Mouse (Mus musculus) adrenal gland, adult (tissue): Measurements from ENCODE around the gene Cntn5.

ENCODE experiments used
- DNase-seq, 2 experiments: peaks; one replicate each; pipeline ENCODE4 v3.0.0; 2022 to 2023; ENCODE audit warnings: low spot score in 1 of 2; ENCODE audit not compliant: inconsistent age in 2 of 2

The Cntn5 gene

DNA sequence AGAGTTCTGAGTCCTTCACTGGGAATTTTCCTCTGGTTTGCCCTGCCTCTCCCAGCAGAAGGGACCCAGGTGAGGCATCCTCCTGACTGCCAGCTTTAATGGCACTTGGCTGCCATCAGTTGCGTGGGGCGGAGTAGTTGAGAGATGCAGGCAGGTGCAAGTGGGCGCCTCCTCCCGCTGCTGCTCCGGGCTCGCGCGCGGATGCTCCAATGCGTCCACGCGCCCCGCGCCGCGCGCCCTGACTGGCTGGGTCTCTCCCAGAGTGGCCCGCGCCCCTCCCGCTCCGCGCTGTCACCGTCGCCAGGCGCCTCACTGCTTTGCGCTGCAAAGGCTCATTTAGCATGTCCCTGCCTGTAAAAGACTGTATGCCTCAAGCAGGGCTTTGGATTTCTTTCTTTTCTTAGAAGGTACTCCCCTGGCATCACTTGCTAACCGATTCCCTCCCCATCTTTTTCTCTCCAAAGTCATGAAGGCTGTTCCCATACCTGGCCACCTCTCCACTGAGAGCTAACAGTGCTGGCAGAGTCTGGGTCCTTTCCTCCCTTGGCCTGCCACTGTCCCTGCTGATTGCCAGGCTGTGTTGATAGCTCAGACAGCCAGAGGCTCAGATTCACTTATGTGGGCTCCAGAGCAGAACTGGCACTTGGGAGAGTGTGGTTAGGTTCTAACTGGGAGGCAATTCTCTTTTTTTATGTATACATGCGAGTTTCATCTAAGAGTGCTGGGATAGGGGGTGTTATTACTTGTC is at the start of gene Cntn5:
Gene Cntn5 (minus strand): TSS at position 160 of the 748 bp plus-strand sequence.
- no peak for DNase-seq

DNA sequence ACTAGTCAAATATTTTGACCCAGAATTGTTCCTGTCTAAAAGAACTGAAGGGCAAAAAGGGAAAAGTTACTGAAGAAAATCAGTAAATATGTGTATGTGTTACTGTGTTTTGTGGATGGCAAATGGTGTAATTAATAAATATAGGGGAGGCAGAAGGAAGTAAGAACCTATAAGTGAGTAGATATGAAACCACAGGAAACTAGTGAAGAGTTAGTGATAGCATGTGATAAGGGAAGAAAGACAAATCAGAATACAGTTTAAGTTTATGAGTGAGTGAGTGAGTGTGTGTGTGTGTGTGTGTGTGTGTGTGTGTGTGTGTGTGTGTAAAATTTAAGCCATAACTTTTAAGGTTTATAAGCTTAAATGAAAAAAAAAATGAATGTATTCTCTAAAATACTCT is 45.9 kb upstream of the Cntn5 start:
- no peak for DNase-seq

DNA sequence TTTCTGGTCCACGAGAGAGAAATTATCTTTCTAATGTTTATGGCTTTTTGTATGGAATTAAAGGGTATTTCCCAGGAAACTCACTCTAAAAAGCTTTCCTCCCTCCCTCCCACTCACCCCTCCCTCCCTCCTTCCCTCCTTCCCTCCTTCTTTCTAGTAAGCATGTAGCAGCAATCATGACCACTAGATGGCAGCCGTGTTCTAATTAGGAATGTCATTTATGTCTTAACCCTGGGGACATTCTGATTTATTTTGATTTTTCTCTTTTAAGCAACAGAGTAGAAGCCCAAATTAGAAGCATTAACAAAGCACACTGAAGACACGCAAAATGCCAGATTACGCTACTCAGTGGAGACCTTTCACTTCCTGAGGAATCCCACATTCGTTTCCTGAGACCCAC is 5.0 kb upstream of the Cntn5 start:
- DNase-seq, result peak; percentile 15 to 77

DNA sequence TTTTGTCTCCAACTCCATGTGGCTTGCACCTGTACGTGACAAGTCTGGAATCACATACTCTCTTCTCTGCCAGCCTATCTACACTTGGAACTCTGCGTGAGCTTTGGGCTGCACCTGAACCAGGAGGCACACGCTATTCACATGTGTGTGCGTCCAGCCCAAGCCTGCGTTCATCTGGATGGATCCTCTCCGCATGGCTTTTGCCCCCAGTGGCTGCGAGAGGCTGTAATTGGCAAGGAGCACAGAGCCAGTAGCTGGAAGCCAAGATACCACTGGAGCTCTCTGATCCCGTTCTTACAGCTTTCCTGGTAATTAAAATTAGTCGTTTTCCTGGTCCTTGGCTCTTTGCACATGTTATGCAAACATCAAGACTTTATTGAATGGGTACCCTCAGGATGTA is 1.1 kb upstream of the Cntn5 start:
- DNase-seq, result no peak

DNA sequence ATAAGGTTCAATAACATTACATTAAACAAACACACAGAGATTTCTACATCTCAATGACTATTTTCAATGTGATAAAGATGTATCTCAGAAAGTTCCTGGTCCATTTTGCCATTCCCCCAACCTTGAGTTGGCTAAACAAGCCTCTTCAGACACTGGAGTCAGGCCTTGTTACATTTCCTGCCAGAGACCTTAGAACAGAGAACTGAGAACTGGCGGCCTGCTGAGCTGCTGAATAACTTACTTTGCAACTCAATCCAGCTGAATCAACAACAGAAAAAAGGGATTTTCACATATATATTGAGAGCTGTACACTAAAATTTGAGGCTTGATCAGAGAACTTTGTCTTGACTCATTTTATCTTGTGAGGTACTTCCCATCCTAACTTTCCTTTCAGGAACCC is 24.8 kb downstream of the Cntn5 start:
- no peak for DNase-seq

DNA sequence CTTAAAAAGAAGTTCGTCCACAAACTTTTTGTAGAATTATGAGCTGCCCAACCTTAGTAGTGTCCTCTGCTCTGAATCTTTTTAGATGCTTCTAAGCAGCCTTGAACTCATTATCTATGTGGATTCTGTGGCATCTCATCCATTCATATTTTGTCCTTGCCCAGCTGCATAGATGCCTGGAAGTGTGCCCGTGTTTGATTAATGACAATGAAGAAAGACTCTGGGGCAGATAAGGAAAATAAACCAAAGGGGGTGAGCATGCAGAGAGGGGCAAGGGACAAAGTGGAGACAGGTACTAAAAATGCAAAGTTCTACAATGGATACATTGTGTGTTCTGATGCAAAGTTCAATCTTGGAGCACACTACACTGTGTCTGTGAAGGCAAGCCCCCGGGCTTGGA is 30.7 kb downstream of the Cntn5 start:
- peak; percentile 43 to 82 for DNase-seq

DNA sequence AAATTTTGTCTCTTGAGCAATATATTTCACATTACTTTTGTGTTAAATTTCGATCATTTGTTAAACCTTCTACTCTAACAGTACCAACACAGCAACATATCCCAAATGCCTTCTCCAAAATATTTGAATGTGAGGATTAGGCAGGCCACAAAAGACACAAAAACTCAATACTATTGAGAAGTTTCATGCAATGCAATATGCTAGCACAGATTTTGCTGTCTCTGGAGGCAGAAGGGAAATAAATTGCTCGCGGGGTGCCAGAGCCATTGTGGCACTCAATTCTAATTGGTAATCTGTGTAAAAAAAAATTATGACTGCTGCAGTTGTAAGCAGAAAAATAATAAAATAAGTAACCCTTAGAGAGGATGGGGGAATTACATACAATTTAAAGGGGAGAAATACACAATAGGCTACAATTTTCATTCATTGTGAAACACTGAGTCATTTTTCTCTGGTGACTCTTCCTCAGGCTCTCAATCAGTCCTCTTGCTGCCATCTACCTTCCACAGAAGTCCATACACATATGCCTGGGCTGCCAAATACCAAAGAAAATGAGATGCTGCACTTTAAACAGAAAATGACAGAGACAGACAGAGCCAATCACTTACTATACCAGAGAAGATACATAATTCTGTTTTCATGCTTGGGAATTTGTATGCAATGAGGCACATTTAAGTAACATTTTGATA is 48.2 kb downstream of the Cntn5 start:
- no peak for DNase-seq

DNA sequence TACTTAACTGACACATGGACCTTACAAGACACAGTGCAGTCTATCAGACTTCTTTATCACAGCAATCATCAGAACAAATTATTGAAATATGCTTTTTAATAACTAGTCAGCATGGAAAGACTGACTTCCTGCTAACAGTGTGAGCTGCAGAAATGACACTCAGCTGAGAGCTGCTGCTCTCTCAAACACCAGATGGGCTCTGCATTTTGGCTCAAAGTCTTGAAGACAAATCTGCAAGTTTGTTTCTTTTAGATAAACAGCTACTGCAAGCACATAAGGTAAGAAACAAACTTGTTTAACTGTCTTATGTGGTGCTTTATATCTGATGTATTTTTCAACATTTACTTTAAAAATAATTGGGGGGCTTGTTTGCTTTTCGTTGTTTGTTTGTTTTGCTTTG is 87.9 kb downstream of the Cntn5 start:
- DNase-seq, result no peak

DNA sequence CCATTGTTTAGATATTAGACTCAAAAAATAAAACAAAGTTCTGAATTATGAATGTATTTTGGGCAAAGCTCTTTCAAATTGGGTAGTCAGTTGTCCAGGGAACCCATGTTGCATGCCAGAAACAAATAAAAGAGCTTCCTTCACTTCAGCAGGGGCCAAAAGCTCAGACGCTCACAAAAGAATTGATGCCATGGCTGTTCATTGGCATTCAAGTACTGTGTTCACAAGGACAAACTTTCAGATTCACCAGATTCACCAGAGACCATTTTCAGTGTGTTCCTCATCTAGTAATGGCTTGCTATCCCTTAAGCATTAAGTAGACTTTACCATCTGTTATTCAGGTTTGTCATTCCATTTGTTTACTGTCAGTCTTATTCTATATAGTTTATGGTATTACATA is 107.4 kb downstream of the Cntn5 start:
- no peak for DNase-seq

DNA sequence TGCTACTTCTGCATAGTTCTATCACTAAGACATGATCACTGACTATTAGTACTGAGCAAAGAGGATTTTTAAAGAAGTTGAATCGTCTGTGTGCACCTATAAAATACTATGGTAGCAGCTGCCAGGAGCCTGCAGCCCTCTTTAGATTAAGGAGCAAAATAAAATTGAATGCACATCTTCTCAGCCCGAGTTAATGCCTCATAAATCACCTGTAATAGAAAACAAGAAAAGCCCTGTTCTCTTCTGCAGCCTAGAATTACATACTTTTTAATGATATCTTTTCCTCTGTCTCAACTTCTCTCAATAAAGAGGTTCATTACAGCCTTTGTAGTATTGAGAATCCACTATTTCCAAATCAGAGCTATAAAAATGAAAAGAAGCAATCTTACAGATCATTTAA is 109.5 kb downstream of the Cntn5 start:
- DNase-seq, result no peak

DNA sequence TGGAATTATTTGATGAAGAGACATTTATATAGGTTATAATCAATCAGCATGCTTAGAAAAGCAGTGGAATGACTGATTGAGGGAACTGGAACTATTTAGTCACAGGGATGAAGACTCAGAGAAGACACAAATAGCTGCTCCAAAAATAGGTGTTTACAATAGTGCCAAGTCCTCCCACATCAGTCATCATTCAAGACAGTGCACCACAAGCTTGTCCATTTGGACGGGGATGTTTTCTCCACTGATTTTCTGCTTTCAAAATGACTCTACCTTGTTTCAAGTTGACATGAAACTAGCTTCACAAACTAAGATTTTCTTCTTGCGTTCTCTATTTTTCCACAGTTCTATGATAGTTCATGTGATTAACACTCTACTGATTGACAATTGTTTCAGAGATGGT is 172.7 kb downstream of the Cntn5 start:
- DNase-seq, result no peak

DNA sequence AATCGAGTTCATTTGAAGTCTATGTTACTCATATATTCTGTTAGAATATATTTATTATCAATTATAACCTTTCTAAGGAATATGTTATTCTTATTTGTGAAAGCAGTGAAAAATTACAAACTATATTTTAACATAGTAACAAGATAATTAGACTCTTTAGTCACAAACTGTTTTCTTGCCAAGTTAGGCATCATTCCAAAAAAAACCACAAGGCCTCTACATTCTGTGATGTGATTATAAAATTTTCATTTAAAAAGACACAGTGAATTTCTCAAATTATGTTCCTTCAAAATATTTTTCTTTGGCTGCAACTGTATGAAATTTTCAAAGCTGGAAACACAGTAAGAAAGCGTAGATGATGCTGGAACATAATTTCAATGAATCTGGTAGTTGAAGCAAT is 180.4 kb downstream of the Cntn5 start:
- DNase-seq, result no peak

DNA sequence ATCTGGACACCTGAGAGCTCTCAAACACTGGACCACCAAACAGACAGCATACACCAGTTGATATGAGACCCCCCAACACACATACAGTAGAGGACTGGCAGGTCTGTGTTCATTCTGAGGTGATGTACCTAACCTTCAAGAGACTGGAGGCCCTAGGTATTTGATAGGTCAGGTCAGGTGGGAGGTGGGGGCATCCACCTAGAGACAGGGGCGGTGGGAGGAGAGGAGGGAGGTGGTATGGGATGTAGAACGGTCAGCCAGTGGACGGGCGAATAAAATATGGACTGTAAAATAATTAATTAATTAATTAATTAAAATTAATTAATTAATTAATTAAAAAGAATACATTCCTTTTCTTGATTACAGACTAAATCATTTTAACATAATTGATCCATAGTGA is 182.5 kb downstream of the Cntn5 start:
- DNase-seq, result no peak

DNA sequence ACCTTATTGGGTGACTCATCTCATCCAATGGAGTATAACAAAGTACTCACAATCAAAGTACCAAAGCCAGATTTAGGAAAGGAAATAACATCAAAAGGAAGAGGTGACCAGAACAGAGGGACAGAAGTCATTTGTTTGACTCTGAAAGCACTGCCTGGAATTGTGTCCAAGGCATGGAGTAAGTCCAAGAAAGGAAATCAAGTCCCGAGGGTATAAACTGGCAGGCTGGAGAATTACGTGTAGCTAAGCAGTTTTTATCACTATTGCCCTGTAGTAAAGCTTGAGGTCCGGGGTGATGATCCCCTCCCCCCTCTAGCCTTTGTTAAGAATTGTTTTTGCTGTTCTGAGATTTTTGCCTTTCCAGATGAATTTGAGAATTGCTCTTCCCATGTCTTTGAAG is 185.6 kb downstream of the Cntn5 start:
- DNase-seq, result peak in 1 of 2 experiments; percentile 22

DNA sequence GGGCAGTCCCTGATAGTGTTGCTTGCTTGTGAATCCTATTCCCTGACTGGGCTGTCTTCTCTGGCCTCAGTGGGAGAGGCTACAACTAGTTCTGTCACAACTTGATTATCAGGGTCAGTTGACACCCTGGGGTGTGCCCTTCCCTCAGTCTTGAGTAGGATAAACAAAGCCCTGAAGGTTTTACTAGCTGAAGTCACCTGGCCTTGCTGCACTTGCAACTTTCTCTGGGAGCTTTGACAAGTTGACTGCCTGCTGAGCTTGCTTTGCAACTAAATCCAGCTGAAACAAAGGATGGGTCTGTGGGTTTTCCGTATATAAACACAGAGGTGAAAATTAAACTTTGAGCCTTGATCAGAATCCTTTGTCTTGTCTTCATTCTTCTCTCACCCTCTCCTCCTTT is 190.9 kb downstream of the Cntn5 start:
- DNase-seq, result no peak

DNA sequence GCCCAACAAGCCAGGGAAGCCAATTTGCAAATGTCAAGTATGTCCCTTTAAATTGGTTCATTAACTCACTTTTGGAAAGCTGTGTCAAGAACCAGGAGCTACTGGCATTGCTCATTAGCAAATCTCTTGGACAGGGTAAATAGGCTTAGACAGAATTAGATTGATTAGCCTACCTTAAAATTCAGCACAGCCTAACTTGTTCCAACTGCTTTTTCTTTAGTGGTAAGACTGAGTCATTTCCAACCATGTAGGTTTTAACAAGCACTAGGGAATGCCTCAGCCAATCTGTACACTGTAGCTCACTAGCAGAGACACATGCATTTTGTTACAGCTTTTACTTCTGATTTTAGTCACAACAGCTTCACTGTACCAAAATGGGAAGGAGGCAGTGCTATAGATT is 222.9 kb downstream of the Cntn5 start:
- DNase-seq, result no peak

DNA sequence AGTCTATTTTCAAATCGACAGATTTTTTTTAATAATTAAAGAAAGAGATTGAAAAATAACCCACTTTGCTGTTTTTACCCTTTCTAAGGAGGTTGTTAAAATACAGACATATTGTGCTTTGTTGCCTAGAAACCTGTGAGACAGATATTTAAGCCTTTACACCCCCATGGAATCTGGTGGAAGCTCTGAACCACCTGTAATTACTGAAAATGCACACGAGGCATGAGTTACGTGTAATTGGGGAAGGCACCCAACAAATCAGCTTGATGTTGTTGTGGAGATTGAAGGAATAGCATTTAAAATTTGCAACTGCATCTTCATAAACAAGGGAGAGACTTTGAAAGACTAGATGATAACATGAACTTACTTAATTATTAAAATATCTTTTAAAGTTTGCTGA is 223.4 kb downstream of the Cntn5 start:
- DNase-seq, result no peak

DNA sequence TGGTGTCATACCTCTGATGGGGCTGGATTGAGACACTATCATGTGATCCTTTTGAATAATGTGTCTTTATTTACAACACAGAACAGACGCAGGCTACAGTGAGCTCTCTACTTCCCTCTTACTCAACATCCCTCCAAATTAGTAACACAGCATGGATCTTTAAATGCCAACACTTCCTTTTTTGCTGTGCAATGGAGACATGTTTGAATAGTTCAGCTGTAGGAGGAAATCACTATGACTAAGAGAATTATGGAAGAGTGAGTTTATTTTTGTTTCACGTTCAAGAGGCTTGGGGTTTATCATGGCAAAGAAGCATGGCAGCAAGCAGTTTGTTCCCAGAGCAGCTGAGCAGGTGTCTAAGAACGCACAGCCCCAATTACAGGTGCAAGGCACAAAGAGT is 235.9 kb downstream of the Cntn5 start:
- DNase-seq, result no peak

DNA sequence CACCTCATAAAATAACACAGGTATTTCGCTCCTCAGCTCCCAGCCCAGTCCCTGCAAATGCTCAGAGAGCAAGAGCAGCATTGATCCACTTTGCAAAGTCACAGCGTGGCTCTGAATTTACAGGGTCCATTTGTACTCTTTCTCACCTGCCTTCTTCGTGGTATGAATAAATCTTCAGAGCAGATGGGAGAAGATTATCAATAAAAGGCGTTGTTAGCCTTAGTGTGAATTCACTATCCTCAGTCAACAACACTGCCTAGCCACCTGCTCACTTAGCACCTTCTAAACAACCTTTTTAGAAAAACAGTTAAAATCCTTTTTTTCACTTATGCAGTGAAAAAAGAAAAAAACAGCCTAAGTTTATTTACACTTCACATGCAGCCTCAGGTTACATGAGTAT is 237.1 kb downstream of the Cntn5 start:
- no peak for DNase-seq

DNA sequence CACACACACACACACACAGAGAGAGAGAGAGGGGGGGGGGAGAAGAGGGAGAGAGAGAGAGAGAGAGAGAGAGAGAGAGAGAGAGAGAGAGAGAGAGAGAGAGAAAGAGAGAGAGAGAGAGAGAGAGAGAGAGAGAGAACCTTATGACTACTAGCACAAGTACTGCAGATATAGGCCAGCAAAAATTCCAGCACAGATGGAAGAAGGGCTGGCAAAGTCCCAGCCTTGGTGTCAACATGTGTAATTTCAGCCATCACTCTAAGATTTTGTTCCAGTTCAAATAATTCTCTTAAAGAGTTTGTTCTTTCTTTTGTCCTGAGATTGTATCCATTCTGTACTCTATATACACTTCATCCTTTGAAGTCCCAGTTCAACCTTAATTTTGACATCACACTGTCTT is 238.8 kb downstream of the Cntn5 start:
- no peak for DNase-seq

DNA sequence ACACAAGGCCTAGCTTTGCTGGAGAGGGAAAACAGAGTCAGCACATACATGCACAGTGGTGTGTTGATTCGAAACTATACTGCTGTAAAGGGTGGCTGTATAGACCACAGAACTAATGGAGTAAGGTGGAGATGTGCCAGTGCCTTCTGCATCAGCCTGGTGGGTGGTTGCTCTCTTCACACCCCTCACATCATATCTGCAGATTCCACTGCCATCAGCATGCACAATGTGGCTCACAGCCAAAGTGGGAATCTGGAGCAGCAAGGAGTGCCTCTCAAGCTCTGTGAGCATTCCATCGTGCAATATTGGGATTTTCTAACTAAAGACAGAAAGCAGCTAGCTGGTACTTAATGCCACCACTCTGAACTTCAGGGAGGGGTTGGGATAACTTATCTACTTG is 241.5 kb downstream of the Cntn5 start:
- no peak for DNase-seq

DNA sequence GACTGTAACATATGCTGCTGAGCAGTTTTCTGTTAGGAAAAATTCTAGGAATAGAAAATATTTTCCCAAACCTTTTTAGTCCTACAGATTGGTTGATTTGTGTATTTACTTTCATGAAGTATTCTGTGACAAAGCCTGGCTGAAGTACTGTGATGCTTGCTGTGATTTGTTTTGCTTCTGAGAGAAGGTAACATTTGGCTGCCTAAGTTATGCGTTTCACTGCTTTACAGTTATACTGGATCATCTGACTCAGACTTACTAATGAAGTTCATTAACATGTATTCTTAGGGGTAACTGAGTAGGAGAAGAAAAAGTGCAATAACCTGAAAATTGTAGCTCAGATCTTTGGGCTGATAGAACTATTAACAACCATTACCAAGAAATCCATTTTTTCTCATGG is 245.1 kb downstream of the Cntn5 start:
- DNase-seq, result no peak

DNA sequence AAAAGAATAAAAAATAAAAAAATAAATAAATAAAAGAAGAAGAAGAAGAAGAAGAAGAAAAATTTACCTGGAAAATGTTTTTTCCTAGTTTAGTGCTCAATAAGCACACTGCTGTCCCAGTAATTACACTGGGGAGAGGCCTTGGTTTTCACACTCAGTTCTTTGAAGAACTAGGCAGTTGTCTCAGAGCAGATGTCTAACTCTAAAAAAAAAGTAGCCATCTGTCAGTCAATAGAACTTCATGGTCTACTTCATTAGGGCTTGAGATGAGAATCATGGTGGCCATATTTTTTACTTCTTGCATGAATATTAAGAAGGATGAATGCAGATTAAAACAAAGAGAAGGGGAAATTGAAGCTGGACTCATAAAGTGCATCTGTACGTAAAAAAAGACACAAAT is 246.5 kb downstream of the Cntn5 start:
- no peak for DNase-seq
